Mouse (Mus musculus): ENCODE measurements around the gene Col8a2. TPM values are rescaled to one million over a fixed set of nuclear protein-coding genes. Genes with fewer than 3 reads are reported as not detected.

Gene Col8a2
- polyA plus RNA-seq, 1 experiment from 2014 or later, result 79.7 TPM

DNA sequence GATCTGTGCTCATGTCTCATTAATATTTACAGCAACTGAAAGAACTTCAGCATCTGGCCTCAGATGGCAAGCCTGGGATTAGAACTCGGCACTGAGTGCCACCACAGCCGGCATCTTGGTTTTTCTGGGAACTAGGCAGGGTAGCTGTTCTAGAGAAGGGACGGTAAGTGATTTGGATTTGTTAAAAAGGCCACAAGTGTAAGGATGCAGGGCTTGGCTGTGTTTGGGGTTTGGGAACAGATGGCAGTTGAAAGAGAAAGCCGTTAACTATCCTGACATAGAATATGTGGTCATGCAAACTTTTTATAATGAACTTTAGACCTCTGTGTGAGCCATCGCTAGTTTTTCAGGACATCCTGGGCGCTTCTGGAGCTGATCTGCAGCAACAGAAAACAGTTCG lies 24.9 kb upstream of the Col8a2 start:
- H3K9ac ChIP-seq, result no peak overlapping the region
- peaks cover 10% of the 10 kb centered on the region; the same call in 1 of the 2 replicates for H3K36me3 ChIP-seq
- no peak for ATAC-seq (ENCODE audit: insufficient number of reproducible peaks, low FRiP score, low TSS enrichment, low read depth)
- no peaks in the 10 kb centered on the region for H3K27me3 ChIP-seq
- H3K4me1 ChIP-seq, result peaks cover 57% of the 10 kb centered on the region
- H3K4me2 ChIP-seq, result no peak overlapping the region
- H3K9me3 ChIP-seq, result no peaks in the 10 kb centered on the region
- H3K4me3 ChIP-seq, result no peak overlapping the region
- peak overlapping the region; percentile 92 for H3K27ac ChIP-seq
- 43% methylated on average over 7 of the region's 7 CpGs for WGBS

DNA sequence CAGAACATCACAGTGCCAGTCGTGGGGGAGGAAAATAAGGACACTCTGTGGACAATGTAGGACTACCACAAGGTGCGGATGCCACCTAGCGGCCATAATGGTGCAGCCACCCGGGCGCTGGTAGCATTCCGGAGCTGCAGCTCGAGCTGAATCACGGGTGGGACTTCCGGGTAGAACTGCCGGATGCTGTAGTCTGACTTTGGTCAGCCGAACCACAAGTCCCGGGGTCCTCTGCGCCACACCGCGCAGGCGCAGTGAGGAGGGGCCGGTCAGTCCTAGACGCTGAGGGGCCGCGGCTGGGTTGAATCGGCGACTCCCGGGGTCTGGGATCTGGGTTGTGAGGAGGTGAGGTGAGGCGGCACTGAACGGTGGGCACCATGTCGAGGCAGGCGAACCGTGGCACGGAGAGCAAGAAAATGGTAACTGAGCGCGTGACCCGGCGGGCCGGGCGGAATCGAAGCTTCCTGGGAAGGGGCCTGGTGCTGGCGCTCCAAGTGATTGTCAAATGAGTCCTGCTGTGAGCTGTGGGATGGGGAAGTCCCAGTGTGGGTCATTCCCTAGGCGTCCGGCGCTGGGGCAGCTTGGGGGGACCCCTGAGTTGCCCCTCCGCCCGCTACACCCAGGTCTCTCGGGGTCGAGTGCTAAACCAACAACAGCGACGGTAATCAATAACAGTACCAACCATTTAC lies 24.3 kb upstream of the Col8a2 start, which contains the start of gene Trappc3:
TSS of gene Trappc3 (plus strand) at position 207 of the 689 bp plus-strand sequence.
- H3K4me3 ChIP-seq, result peak within 1 kb of the TSS; percentile 73
- H3K27me3 ChIP-seq, result no peaks in the 10 kb centered on the region
- ATAC-seq (ENCODE audit: insufficient number of reproducible peaks, low FRiP score, low TSS enrichment, low read depth), result peak; percentile 93
- H3K9ac ChIP-seq, result peak within 1 kb of the TSS; percentile 80
- H3K9me3 ChIP-seq, result no peaks in the 10 kb centered on the region
- H3K4me1 ChIP-seq, result peaks cover 53% of the 10 kb centered on the region
- WGBS, result under 1% methylated on average over 46 of the region's 46 CpGs
- peaks cover 10% of the 10 kb centered on the region; the same call in 1 of the 2 replicates for H3K36me3 ChIP-seq
- H3K27ac ChIP-seq, result peak within 1 kb of the TSS; percentile 92
- peak within 1 kb of the TSS; percentile 72 for H3K4me2 ChIP-seq

DNA sequence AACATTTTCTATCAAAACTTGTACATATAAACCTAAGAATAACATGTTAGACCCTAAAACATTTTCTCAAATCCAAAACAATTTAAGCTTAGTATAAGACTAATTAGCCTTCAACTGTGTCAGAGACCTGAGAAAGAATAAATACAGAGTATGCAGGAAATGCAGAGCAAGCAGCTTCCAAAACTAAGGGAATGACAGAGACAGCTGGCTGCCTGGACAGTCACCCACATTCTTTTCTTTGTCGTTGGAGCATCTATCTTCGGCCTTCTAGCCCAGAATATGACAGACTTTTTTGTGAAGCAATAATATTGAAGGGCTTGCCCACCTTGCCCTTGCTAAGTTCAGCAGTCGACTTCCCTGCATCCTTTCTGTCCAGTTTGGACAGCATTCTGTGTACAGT lies 17.3 kb upstream of the Col8a2 start:
- Histone ChIP-seq H3K36me3 (peaks cover 39% of the 10 kb centered on the region), H3K9ac (no peak overlapping the region), H3K27me3 (no peaks in the 10 kb centered on the region), H3K4me1 (no peaks in the 10 kb centered on the region), H3K9me3 (no peaks in the 10 kb centered on the region), H3K4me2 (no peak overlapping the region), H3K27ac (no peak overlapping the region), H3K4me3 (no peak overlapping the region)
- no peak for ATAC-seq (ENCODE audit: insufficient number of reproducible peaks, low FRiP score, low TSS enrichment, low read depth)
- 68% methylated on average over 3 of the region's 3 CpGs for WGBS

DNA sequence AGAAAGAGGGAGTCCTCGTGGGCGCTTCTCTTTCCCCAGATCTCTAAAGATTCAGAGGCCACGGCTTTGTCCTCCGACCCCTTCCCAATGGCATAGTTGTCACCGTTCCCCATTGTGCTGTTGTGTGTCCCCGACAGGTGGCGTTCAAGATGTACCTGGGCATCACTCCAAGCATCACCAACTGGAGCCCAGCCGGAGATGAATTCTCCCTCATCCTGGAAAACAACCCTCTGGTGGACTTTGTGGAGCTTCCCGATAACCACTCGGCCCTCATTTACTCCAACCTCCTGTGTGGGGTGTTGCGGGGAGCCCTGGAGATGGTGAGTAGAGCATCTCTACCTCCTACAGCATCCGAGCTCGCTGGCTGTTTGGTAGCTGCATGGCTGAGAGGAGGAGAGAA lies 12.8 kb upstream of the Col8a2 start:
- WGBS, result 77% methylated on average over 13 of the region's 13 CpGs
- no peaks in the 10 kb centered on the region for H3K9me3 ChIP-seq
- no peak overlapping the region for H3K27ac ChIP-seq
- no peak overlapping the region for H3K4me3 ChIP-seq
- no peaks in the 10 kb centered on the region for H3K27me3 ChIP-seq
- H3K36me3 ChIP-seq, result peaks cover 42% of the 10 kb centered on the region
- no peak for ATAC-seq (ENCODE audit: insufficient number of reproducible peaks, low FRiP score, low TSS enrichment, low read depth)
- H3K4me2 ChIP-seq, result no peak overlapping the region
- H3K9ac ChIP-seq, result no peak overlapping the region
- H3K4me1 ChIP-seq, result peaks cover 21% of the 10 kb centered on the region

DNA sequence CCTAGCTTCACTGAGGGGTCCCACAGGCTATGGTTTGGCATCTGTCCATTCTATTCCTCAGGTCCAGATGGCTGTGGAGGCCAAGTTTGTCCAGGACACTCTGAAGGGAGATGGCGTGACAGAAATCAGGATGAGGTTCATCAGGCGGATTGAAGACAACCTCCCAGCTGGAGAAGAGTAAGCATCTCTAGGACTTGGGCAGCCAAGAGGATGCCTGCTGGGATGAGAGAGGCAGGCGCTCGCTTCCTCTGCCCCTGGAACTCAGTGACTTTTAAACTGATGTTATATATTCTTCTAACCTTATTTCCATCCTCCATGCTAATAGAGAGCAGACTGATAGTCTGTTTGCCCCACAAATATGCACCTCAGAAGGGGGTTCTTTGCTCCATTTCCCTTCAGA lies 11.5 kb upstream of the Col8a2 start:
- Histone ChIP-seq H3K9ac (no peak overlapping the region), H3K27me3 (no peaks in the 10 kb centered on the region), H3K36me3 (peaks cover 42% of the 10 kb centered on the region), H3K4me2 (no peak overlapping the region), H3K9me3 (no peaks in the 10 kb centered on the region), H3K27ac (no peak overlapping the region; the same call in 1 of the 2 replicates), H3K4me1 (peaks cover 34% of the 10 kb centered on the region), H3K4me3 (no peak overlapping the region)
- WGBS, result 81% methylated on average over 4 of the region's 4 CpGs
- no peak for ATAC-seq (ENCODE audit: insufficient number of reproducible peaks, low FRiP score, low TSS enrichment, low read depth)

DNA sequence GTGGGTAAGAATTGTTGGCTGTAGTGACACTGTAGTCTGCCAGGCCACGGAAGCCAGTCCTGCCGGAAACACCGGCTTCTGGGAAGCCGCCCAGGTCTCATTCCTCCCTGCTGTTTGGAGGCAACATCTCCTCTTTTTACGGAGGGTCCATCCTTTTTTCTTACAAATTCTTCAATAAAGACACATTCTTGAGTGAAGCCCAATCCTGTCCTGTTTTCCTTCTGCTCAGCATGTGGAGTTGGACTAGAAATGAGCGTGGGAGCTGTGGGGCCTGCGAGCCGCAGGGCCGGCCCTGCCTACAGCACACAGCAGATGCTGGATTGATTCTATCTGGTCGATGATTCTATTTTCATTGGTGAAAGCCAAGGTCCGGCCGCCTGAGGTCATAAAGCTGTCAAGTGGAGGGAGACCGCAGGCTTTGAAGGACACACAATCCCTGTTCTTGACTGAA lies 10.9 kb upstream of the Col8a2 start:
- H3K9me3 ChIP-seq, result no peaks in the 10 kb centered on the region
- H3K4me2 ChIP-seq, result no peak overlapping the region
- peaks cover 42% of the 10 kb centered on the region for H3K36me3 ChIP-seq
- 67% methylated on average over 13 of the region's 13 CpGs for WGBS
- peaks cover 35% of the 10 kb centered on the region for H3K4me1 ChIP-seq
- no peak overlapping the region for H3K4me3 ChIP-seq
- no peaks in the 10 kb centered on the region for H3K27me3 ChIP-seq
- peak overlapping the region; percentile 69 for H3K27ac ChIP-seq
- no peak for ATAC-seq (ENCODE audit: insufficient number of reproducible peaks, low FRiP score, low TSS enrichment, low read depth)
- H3K9ac ChIP-seq, result no peak overlapping the region

DNA sequence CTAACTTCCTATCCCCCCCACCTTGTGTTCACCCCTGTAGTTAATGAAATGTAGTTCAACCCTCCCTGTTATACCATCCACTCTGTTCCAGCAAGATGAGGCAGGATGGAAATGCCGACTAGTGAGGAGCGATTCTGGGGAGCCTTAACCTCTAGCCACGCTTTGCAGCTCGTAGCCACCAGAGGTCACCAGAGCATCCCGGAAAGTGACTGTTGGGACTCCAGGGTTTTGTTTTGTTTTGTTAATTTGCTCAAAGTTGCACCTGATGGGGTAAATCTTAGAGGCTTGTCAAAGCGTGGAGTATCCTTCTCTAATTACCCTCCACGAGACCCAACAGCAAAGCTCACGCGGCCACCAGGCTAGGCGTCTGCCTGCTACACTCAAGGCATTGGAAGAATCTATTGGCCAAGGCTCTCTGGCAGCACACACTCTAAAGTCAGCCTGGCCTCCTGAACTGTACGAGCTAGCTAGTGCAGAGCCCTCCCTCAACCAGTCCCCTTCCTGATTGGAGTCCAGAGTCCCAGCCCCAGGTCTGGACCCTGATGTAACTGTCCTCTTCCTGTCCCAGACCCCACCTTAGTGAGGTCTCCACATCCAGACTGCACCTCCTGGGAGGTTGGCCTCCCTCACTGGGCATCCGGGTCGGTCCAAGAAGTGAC lies 8.6 kb upstream of the Col8a2 start:
- Histone ChIP-seq H3K4me1 (peaks cover 50% of the 10 kb centered on the region), H3K27ac (peak overlapping the region; percentile 94), H3K4me2 (peak overlapping the region; percentile 36), H3K27me3 (no peaks in the 10 kb centered on the region), H3K4me3 (no peak overlapping the region), H3K36me3 (peaks cover 25% of the 10 kb centered on the region), H3K9ac (no peak overlapping the region), H3K9me3 (no peaks in the 10 kb centered on the region)
- peak; percentile 66 for ATAC-seq (ENCODE audit: insufficient number of reproducible peaks, low FRiP score, low TSS enrichment, low read depth)
- 2% methylated on average over 13 of the region's 13 CpGs for WGBS

DNA sequence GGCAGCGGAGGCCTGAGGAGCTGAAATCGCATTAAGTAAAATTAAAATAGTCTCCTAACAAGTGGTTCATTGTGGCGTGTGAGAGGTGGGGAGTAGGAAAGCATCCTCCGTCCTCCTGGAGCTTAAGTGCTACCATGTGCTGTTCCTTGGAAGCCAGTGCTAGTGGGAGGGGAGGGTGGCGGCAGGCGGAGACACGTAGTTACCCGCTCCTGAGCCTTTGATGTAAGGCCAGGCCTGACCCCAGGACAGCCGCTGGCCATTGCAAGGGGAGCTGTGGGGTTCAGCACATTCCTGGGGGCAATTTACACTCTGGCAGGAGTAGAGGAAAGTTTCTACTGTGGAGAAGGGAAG lies 8.1 kb upstream of the Col8a2 start:
- Histone ChIP-seq H3K4me2 (peak overlapping the region; percentile 36), H3K4me3 (no peak overlapping the region), H3K9me3 (no peaks in the 10 kb centered on the region), H3K4me1 (peaks cover 54% of the 10 kb centered on the region), H3K36me3 (peaks cover 20% of the 10 kb centered on the region), H3K9ac (no peak overlapping the region), H3K27ac (peak overlapping the region; percentile 94), H3K27me3 (no peaks in the 10 kb centered on the region)
- ATAC-seq (ENCODE audit: insufficient number of reproducible peaks, low FRiP score, low TSS enrichment, low read depth), result peak; percentile 86
- 6% methylated on average over 9 of the region's 9 CpGs for WGBS

DNA sequence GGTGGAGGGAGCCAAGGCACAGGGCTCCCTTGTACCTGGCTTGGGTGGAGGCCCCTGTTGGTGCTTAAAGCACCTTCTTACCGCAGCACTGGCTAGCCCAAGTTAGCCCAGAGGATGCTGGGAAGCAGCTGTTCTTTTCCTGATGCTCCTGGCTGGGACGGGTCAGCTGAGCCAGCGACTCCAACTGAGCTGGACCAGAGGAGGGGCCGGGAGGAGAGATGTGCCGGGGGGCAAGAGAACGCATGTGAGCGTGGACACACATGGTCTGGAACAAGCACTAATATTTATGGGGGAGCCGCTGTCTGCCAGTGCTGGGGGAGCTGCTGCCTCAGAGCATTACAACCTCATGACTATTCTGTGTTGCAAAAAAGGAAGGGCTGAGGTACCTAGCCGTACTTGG lies 7.6 kb upstream of the Col8a2 start:
- WGBS, result 27% methylated on average over 9 of the region's 9 CpGs
- H3K27me3 ChIP-seq, result 0 out of 2 replicates have a peak, but pooled peaks cover 2% of the 10 kb centered on the region
- H3K36me3 ChIP-seq, result peaks cover 16% of the 10 kb centered on the region
- no peak overlapping the region for H3K9ac ChIP-seq
- peak overlapping the region; percentile 94 for H3K27ac ChIP-seq
- H3K4me2 ChIP-seq, result peak overlapping the region; percentile 36
- ATAC-seq (ENCODE audit: insufficient number of reproducible peaks, low FRiP score, low TSS enrichment, low read depth), result no peak; the same call in 1 of the 2 replicates
- peaks cover 58% of the 10 kb centered on the region for H3K4me1 ChIP-seq
- no peak overlapping the region for H3K4me3 ChIP-seq
- H3K9me3 ChIP-seq, result no peaks in the 10 kb centered on the region

DNA sequence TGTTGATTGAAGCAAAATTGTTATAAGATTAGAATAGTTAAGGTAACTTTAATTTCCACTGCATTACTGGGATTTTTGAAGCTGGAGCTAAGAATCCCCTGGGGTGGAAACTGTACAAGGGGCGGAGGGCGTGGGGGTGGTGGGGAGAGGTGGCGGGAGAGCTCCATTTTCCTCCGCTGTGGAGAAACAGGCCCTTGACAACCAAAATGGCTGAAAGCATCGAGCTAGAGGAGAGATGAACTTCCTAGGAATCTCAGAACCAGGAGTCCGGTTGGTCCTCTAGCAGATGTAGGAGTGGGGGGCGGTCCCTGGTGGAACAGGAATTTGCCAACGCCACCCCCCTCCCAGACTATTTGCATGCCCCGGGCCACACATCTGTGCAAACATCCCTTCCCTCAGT lies 4.9 kb upstream of the Col8a2 start:
- peaks cover 14% of the 10 kb centered on the region for H3K27me3 ChIP-seq
- no peak for ATAC-seq (ENCODE audit: insufficient number of reproducible peaks, low FRiP score, low TSS enrichment, low read depth)
- peak overlapping the region; percentile 64 for H3K27ac ChIP-seq
- no peak overlapping the region for H3K4me3 ChIP-seq
- peaks cover 68% of the 10 kb centered on the region for H3K4me1 ChIP-seq
- no peaks in the 10 kb centered on the region for H3K36me3 ChIP-seq
- H3K9me3 ChIP-seq, result no peaks in the 10 kb centered on the region
- 46% methylated on average over 9 of the region's 9 CpGs for WGBS
- no peak overlapping the region for H3K9ac ChIP-seq
- no peak overlapping the region for H3K4me2 ChIP-seq

DNA sequence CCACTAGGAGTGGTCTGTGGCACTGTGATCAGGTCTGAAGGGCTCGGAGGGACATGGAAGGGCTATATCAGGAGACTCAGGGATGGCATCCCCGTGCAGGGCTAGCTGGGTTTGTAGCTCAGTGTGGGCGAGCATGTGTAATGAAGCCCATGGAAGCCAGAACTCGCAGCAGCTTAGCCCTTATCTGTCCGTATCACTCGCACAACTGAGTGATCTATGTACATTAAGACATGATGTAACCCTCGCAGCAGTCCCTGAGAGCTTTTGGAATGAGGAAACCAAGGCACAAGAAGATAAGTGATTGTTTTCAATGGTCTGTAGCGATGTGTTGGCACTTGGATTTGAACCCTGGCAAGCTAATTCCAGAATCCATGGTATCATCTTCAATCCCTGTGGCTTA lies 3.0 kb upstream of the Col8a2 start:
- H3K9me3 ChIP-seq, result no peaks in the 10 kb centered on the region
- H3K9ac ChIP-seq, result no peak overlapping the region
- no peaks in the 10 kb centered on the region for H3K36me3 ChIP-seq
- WGBS, result 87% methylated on average over 8 of the region's 8 CpGs
- peak overlapping the region; percentile 13; the same call in 1 of the 2 replicates for H3K27ac ChIP-seq
- no peak for ATAC-seq (ENCODE audit: insufficient number of reproducible peaks, low FRiP score, low TSS enrichment, low read depth)
- no peak overlapping the region for H3K4me3 ChIP-seq
- no peak overlapping the region for H3K4me2 ChIP-seq
- peaks cover 25% of the 10 kb centered on the region for H3K27me3 ChIP-seq
- H3K4me1 ChIP-seq, result peaks cover 67% of the 10 kb centered on the region

DNA sequence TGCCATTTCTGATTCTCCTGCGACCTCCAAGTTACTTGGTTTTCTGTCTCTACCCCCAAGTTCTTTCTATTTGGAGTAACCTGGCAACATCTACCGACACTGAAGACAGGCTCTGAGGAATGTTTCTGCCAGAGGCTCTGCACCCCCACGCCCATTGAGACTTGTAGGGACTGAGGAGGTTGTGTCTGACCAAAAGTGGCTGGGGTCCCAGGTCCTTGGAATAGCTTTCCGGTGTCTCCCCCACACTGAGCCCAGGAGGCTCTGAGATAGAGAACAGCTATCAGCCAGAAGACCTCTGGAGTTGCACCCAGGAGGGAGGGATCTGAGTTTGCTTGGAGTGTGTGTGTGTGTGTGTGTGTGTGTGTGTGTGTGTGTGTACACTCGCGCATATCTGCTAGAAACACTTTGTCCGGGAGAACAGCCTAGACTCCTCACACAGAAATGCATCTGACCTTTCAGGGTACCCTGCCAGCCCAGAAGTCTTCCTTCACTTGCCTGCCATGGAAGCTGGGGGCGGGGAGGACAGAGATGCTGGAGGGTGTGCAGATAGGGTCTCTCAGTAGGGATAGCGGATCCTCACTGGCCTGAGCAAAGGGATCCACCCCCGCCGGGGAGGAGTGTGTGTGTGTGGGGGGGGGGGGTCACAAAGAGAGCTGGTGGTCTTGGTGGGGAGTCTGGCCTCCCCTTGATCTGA lies 856 bp downstream of the Col8a2 start:
- no peak overlapping the region for H3K9ac ChIP-seq
- 39% methylated on average over 11 of the region's 11 CpGs for WGBS
- peaks cover 62% of the 10 kb centered on the region for H3K4me1 ChIP-seq
- peak overlapping the region; percentile 89 for H3K27ac ChIP-seq
- no peak for ATAC-seq (ENCODE audit: insufficient number of reproducible peaks, low FRiP score, low TSS enrichment, low read depth)
- no peaks in the 10 kb centered on the region for H3K9me3 ChIP-seq
- peak overlapping the region; percentile 62 for H3K4me3 ChIP-seq
- peak overlapping the region; percentile 77 for H3K4me2 ChIP-seq
- peaks cover 5% of the 10 kb centered on the region; the same call in 1 of the 2 replicates for H3K36me3 ChIP-seq
- peaks cover 25% of the 10 kb centered on the region for H3K27me3 ChIP-seq

Data from limb, embryonic 15.5 days (tissue).